Mouse (Mus musculus) lung, embryonic 16.5 days (tissue): ENCODE measurements around the gene Tesk2. TPM values are rescaled to one million over a fixed set of nuclear protein-coding genes. Genes with fewer than 3 reads are reported as not detected.

Source experiments
- ATAC-seq: fragments of 200-750 bp; cut with Nextera tagmentation; 2 replicates; pipeline ENCODE4 v1.8.0; 2017; ENCODE audit warnings: low read depth, mild to moderate bottlenecking, moderate library complexity
- H3K27ac ChIP-seq: fragments of 300-500 bp; sonication (generic); 2 replicates; pipeline ENCODE4 v1.5.1; 2014; ENCODE audit warnings: mild to moderate bottlenecking, control low read depth, low read length
- H3K27me3 ChIP-seq: fragments of 300-500 bp; sonication (generic); 2 replicates; pipeline ENCODE4 v1.6.1; 2014; ENCODE audit warnings: low read depth, low read length, mixed read lengths; ENCODE audit not compliant: control insufficient read depth, insufficient read depth
- H3K36me3 ChIP-seq: fragments of 300-500 bp; sonication (generic); 2 replicates; pipeline ENCODE4 v1.6.1; 2014; ENCODE audit warnings: low read length; ENCODE audit not compliant: control insufficient read depth, insufficient read depth
- H3K4me1 ChIP-seq: fragments of 300-500 bp; sonication (generic); replicated peaks from 2 replicates; pipeline ENCODE4 v1.6.1; 2014; ENCODE audit warnings: low read length, mixed read lengths; ENCODE audit not compliant: control insufficient read depth, insufficient read depth
- H3K4me2 ChIP-seq: fragments of 300-500 bp; sonication (generic); 2 replicates; pipeline ENCODE4 v1.6.1; 2014; ENCODE audit warnings: low read depth, low read length, control low read depth
- H3K4me3 ChIP-seq: fragments of 300-500 bp; sonication (generic); 2 replicates; pipeline ENCODE4 v1.5.1; 2014; ENCODE audit warnings: mild to moderate bottlenecking, low read length, control low read depth
- H3K9ac ChIP-seq: fragments of 300-500 bp; sonication (generic); 2 replicates; pipeline ENCODE4 v1.6.1; 2014; ENCODE audit warnings: low read length, control low read depth
- H3K9me3 ChIP-seq: fragments of 300-500 bp; sonication (generic); 2 replicates; pipeline ENCODE4 v1.6.1; 2016; ENCODE audit warnings: low read length; ENCODE audit not compliant: control insufficient read depth
- WGBS: fragments of 180-500 bp; shearing (Covaris S2); extraction: QIAGEN DNeasy Blood & Tissue Kit; methylation state at CpG from one replicate; pipeline ENCODE4 v1.1.7; 2014; 5-methylcytosine and 5-hydroxymethylcytosine counted together
- polyA plus RNA-seq: library from polyadenylated mRNA; unstranded; fragments of >200 nt; fragmentation: Nextera tagmentation; extraction: Ambion mirVana; gene quantifications from 2 replicates; pipeline ENCODE4 v1.2.1, GENCODE M21; 2015

Tesk2 gene
- polyA plus RNA-seq, 1 experiment from 2014 or later: 8.2 TPM

DNA sequence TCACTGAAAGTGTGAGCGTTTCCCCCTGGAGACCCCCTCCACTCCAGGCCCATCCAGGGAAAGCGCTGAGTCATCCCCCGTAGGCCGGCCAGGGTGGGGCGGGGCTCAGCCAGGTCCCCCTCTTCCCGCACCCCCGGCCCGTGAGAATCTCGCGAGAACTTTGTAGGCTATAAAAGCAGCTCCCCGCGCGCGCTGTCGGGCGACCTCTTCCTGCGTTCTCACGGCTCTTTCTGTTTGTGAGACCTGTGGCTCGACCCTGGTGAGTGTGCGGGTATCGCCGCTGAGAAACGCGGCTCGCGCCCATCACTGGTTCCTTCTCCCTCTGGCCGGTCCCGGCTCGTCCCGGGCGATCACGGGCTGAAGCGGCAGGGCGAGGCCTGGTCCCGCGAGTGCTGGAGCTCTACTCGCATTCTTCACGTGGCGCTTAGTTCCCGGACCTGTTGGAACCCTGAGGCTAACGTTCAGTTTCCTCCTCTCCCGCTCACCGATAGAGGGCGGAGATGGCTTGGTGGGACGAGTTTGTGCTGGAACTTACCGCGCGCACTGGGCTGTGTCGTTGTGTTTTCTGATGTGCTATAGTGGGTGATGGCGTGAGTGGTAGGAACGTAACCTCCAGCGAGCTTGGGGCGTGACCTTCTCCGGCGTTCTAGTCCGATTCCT is 35.2 kb upstream of the Tesk2 start, which contains the start of gene Prdx1:
Prdx1 (plus strand) TSS at position 143 of the 660 bp plus-strand sequence.
- WGBS: under 1% methylated on average over 56 of the region's 56 CpGs
- peak within 1 kb of the TSS; percentile 98 for H3K27ac ChIP-seq
- ATAC-seq: peak; percentile 97

DNA sequence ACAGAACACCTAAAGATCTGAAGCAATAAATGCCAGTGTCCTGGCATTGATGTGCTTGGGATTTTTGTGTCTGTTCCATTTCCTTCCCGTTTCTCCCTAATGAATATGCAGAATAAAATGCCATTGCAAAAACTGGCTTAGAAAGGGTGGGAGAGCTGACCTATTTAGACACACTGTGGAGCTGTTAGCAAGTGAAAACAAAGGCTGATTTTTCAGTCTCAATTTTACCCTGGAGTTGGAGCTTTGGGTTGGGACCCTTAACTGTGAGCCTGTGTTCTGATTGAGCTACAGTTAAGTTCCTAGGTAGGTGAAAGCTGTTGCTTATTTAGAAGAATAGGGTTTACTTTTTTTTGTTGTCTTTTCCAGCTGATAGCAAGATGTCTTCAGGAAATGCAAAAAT is 33.7 kb upstream of the Tesk2 start:
- Histone ChIP-seq H3K9ac (peak overlapping the region; percentile 87), H3K27me3 (no peaks in the 10 kb centered on the region), H3K4me1 (peaks cover 17% of the 10 kb centered on the region), H3K36me3 (peaks cover 20% of the 10 kb centered on the region), H3K27ac (no peak overlapping the region), H3K9me3 (no peaks in the 10 kb centered on the region), H3K4me2 (peak overlapping the region; percentile 78), H3K4me3 (peak overlapping the region; percentile 80)
- 21% methylated on average over 1 of the region's 1 CpGs for WGBS
- no peak for ATAC-seq

More for the DNA sequence above, 35.2 kb upstream of the Tesk2 start, which contains the start of gene Prdx1:
- H3K4me1 ChIP-seq: peaks cover 14% of the 10 kb centered on the region
- no peaks in the 10 kb centered on the region for H3K9me3 ChIP-seq
- H3K4me2 ChIP-seq: peak within 1 kb of the TSS; percentile 78
- peak within 1 kb of the TSS; percentile 87 for H3K9ac ChIP-seq
- H3K4me3 ChIP-seq: peak within 1 kb of the TSS; percentile 80
- peaks cover 18% of the 10 kb centered on the region for H3K36me3 ChIP-seq
- no peaks in the 10 kb centered on the region for H3K27me3 ChIP-seq

DNA sequence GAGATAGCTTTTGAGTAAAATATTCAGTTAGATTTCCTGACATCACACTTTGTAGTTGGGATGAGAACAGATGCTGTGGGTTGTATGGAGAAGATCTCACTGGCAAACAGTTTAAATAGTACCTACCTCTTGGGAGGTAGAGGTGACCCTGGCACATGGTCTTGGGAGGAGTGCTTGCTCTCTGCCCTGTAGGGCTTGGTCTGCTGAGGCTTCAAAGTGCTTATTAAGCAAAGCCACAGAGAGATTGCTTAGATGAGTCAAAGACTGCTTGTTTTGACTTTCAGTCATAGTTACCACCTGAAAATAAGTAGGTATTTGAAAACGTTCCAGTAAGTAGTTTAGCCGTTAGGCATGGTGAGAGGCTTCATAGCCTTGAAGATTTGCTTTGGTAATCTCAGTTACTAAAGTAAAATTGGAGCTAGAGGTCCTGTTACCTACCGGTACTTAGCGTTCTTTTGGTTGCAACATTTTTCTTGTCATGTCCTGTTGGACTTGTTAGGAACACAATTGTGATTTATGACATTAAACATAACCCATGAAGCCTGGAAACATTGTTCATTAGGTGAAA is 31.4 kb upstream of the Tesk2 start:
- WGBS: 86% methylated on average over 4 of the region's 4 CpGs
- H3K27ac ChIP-seq: no peak overlapping the region
- peaks cover 32% of the 10 kb centered on the region for H3K36me3 ChIP-seq

DNA sequence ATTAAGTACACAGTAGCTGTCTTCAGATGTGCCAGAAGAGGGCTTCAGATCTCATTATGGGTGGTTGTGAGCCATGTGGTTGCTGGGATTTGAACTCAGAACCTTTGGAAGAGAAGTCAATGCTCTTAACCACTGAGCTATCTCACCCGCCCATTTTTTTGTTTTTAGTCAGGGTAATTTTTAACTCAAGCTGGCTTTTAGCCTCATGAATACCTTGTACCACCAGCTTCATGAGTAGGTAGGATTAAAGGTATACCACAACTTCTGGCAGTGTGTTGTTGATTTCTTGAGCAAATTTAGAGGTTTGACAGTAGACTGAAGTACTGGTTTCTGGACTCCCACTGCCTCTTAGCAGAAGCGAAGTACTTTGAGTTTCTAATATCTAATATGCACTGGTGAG is 28.6 kb upstream of the Tesk2 start:
- no peaks in the 10 kb centered on the region for H3K27me3 ChIP-seq
- H3K4me3 ChIP-seq: no peak overlapping the region
- ATAC-seq: no peak
- H3K36me3 ChIP-seq: peaks cover 49% of the 10 kb centered on the region
- H3K4me1 ChIP-seq: peaks cover 8% of the 10 kb centered on the region
- H3K9ac ChIP-seq: no peak overlapping the region
- WGBS: 83% methylated on average over 2 of the region's 2 CpGs
- H3K9me3 ChIP-seq: no peaks in the 10 kb centered on the region
- H3K4me2 ChIP-seq: no peak overlapping the region
- no peak overlapping the region for H3K27ac ChIP-seq

More for the DNA sequence above, 31.4 kb upstream of the Tesk2 start:
- Histone ChIP-seq H3K4me1 (peaks cover 17% of the 10 kb centered on the region), H3K9me3 (no peaks in the 10 kb centered on the region), H3K27me3 (no peaks in the 10 kb centered on the region), H3K4me3 (no peak overlapping the region), H3K9ac (no peak overlapping the region), H3K4me2 (no peak overlapping the region)
- ATAC-seq: no peak

DNA sequence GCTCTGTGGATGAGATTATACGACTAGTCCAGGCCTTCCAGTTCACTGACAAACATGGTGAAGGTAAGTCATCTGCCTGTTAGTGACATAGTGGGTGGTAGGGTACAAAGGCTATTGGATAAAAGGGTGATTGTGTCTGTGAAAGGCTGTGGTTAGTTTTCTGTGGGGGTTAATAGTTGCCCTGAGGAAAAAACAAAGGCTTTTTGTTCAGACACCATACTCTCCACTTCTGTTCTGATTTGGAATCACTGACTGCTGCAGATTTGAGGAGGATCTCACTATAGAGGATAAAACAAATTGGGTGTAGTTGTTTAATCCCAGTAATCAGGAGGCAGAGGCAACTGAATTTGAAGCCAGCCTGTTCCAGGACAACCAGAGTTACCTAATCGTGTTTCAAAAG is 27.0 kb upstream of the Tesk2 start:
- Histone ChIP-seq H3K4me3 (no peak overlapping the region), H3K36me3 (peaks cover 49% of the 10 kb centered on the region), H3K4me1 (peaks cover 3% of the 10 kb centered on the region; the same call in 1 of the 2 replicates), H3K27ac (no peak overlapping the region), H3K9ac (no peak overlapping the region), H3K9me3 (no peaks in the 10 kb centered on the region), H3K4me2 (no peak overlapping the region), H3K27me3 (no peaks in the 10 kb centered on the region)
- no peak for ATAC-seq
- 68% methylated on average over 2 of the region's 2 CpGs for WGBS

DNA sequence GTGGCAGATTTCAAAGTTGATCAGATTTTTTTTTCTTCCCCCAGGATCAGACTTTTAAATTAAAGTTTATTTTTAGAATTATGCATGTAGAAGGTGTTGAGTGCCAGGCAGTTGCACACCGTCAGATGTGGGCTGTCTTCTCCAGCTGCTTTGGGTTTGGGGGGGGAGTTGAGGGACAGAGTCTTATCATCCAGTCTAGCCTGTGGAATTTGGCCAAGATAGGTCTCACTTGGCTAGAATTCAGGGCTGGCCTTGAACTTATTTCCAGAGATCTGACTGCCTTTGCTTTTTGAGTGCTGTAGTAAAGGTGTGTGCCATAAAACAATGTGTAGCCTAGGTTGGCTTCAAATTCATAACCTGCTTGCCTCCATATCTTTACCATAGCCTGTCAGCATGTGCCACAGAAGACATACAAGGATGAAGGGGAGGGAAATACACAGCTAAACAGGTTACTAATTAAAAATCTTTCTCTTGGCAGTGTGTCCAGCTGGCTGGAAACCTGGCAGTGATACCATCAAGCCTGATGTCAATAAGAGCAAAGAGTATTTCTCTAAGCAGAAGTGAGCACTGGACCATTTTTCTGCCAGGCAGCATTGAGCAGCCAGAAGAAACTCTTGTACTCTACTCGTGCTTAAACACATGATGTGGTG is 21.9 kb upstream of the Tesk2 start:
- Histone ChIP-seq H3K9ac (no peak overlapping the region), H3K4me1 (no peaks in the 10 kb centered on the region), H3K27ac (no peak overlapping the region), H3K27me3 (no peaks in the 10 kb centered on the region), H3K4me2 (no peak overlapping the region), H3K9me3 (no peaks in the 10 kb centered on the region), H3K36me3 (peaks cover 37% of the 10 kb centered on the region), H3K4me3 (no peak overlapping the region)
- 47% methylated on average over 2 of the region's 2 CpGs for WGBS
- no peak for ATAC-seq

DNA sequence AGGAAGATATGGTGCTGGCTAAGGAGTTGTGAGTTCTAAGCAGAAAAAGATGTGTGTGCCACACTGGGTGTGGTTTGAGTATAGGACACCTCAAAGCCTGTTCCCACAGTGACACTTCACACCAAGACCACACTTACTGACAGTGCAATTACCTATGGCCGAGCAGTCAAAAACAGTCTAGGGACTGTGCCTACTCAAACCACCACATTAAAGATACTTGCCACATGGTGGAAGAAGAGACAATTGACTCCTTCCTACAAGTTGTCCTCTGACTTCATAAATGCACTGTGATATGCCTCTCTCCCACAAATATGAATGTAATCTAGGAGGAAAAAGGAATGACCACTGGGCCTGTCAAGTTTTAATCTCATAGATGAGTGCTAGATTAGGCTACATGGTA is 19.8 kb upstream of the Tesk2 start:
- H3K36me3 ChIP-seq: peaks cover 25% of the 10 kb centered on the region
- 85% methylated on average over 1 of the region's 1 CpGs for WGBS

DNA sequence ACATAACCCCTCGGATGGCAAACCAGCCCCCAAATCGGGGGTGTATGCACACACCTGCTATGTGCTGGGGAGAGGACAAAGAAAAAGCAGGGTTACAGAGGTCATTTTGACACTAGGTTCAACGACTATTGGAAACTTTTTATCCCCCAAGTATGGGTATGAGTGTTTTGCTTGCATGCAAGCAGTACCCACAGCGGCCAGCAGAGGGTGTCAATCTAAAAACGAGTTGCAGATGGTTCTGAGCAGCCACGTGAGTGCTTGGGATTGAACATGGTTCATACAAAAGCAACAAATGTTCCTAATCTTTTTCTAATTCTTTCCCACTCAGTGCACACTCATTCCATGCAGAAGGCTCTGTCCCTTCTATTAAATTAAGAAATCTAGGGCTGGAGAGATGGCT is 16.9 kb upstream of the Tesk2 start:
- H3K27ac ChIP-seq: no peak overlapping the region
- H3K4me1 ChIP-seq: peaks cover 4% of the 10 kb centered on the region; the same call in 1 of the 2 replicates
- H3K4me2 ChIP-seq: no peak overlapping the region
- no peak overlapping the region for H3K4me3 ChIP-seq
- no peaks in the 10 kb centered on the region for H3K9me3 ChIP-seq
- H3K27me3 ChIP-seq: no peaks in the 10 kb centered on the region
- 33% methylated on average over 6 of the region's 6 CpGs for WGBS
- H3K9ac ChIP-seq: no peak overlapping the region
- no peak for ATAC-seq
- peaks cover 11% of the 10 kb centered on the region for H3K36me3 ChIP-seq

More for the DNA sequence above, 19.8 kb upstream of the Tesk2 start:
- H3K4me3 ChIP-seq: no peak overlapping the region
- H3K9ac ChIP-seq: no peak overlapping the region
- H3K27me3 ChIP-seq: no peaks in the 10 kb centered on the region
- no peaks in the 10 kb centered on the region for H3K4me1 ChIP-seq
- H3K9me3 ChIP-seq: no peaks in the 10 kb centered on the region
- no peak overlapping the region for H3K4me2 ChIP-seq
- no peak for ATAC-seq
- H3K27ac ChIP-seq: no peak overlapping the region

DNA sequence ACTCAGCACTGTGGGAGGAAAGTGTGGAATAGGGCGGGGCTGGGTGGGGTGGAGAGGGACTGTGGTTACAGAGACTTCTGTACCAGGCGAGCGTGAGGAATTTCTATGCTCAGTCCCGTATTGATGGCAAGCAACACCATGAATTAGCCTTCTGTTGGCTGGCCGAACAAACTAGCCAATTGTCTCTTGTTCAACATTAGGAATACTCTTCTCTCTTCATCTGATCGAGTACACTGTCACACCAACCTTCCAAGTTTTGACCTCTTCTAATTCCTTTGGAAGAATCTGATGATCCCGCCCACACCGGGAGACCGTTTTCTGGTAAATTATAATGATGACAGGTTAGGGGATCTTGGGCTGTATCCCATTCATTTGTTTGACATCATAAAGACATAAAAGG is 13.1 kb upstream of the Tesk2 start:
- WGBS: 8% methylated on average over 9 of the region's 9 CpGs
- Histone ChIP-seq H3K4me3 (peak overlapping the region; percentile 85), H3K27me3 (no peaks in the 10 kb centered on the region), H3K9ac (peak overlapping the region; percentile 81), H3K27ac (no peak overlapping the region), H3K4me2 (peak overlapping the region; percentile 87), H3K4me1 (peaks cover 10% of the 10 kb centered on the region), H3K9me3 (no peaks in the 10 kb centered on the region), H3K36me3 (peaks cover 5% of the 10 kb centered on the region)
- ATAC-seq: no peak
